Mouse (Mus musculus) limb, embryonic 14.5 days (tissue): ENCODE data around the gene Nr4a3. TPM values are rescaled to one million over a fixed set of nuclear protein-coding genes. Genes with fewer than 3 reads are reported as not detected.

Source experiments
- ATAC-seq: fragments of 200-750 bp; cut with Nextera tagmentation; 2 replicates; pipeline ENCODE4 v1.8.0; 2017; ENCODE audit warnings: low read depth, moderate number of reproducible peaks, moderate TSS enrichment; ENCODE audit not compliant: low FRiP score
- DNase-seq: peaks from one replicate; pipeline ENCODE4 v3.0.0-alpha.2; 2015; ENCODE audit warnings: low spot score
- H3K27ac ChIP-seq: fragments of 300-500 bp; sonication (generic); replicated peaks from 2 replicates; pipeline ENCODE4 v1.5.1; 2014; ENCODE audit warnings: low read depth, mild to moderate bottlenecking, low read length, moderate library complexity, mixed read lengths
- H3K27me3 ChIP-seq: fragments of 300-500 bp; sonication (generic); 2 replicates; pipeline ENCODE4 v1.6.1; 2014; ENCODE audit warnings: low read length, mixed read lengths; ENCODE audit not compliant: control insufficient read depth, insufficient read depth
- H3K36me3 ChIP-seq: fragments of 300-500 bp; sonication (generic); 2 replicates; pipeline ENCODE4 v1.6.1; 2014; ENCODE audit warnings: mild to moderate bottlenecking, low read length, moderate library complexity, mixed read lengths; ENCODE audit not compliant: control insufficient read depth, insufficient read depth
- H3K4me1 ChIP-seq: fragments of 300-500 bp; sonication (generic); 2 replicates; pipeline ENCODE4 v1.6.1; 2014; ENCODE audit warnings: antibody characterized with exemption, low read length, mixed read lengths; ENCODE audit not compliant: control insufficient read depth, insufficient read depth
- H3K4me2 ChIP-seq: fragments of 300-500 bp; sonication (generic); replicated peaks from 2 replicates; pipeline ENCODE4 v1.6.1; 2014; ENCODE audit warnings: low read depth, mild to moderate bottlenecking, low read length, moderate library complexity; ENCODE audit not compliant: severe bottlenecking
- H3K4me3 ChIP-seq: fragments of 300-500 bp; sonication (generic); replicated peaks from 2 replicates; pipeline ENCODE4 v1.5.1; 2014; ENCODE audit warnings: low read length
- H3K9ac ChIP-seq: fragments of 300-500 bp; sonication (generic); 2 replicates; pipeline ENCODE4 v1.6.1; 2014; ENCODE audit warnings: mild to moderate bottlenecking, low read depth, low read length, moderate library complexity; ENCODE audit not compliant: severe bottlenecking
- H3K9me3 ChIP-seq: fragments of 300-500 bp; sonication (generic); 2 replicates; pipeline ENCODE4 v1.6.1; 2016; ENCODE audit warnings: low read length; ENCODE audit not compliant: control insufficient read depth
- POLR2A ChIP-seq: fragments of 200-500 bp; IDR thresholded peaks from 2 replicates; pipeline ENCODE4 v1.8.0; 2012; ENCODE audit warnings: inconsistent platforms, mild to moderate bottlenecking, moderate library complexity, borderline replicate concordance; ENCODE audit not compliant: insufficient read depth, insufficient read length; ENCODE audit errors: extremely low read depth
- WGBS: fragments of 180-500 bp; shearing (Covaris S2); extraction: QIAGEN DNeasy Blood & Tissue Kit; methylation state at CpG from one replicate; pipeline ENCODE4 v1.1.7; 2014; 5-methylcytosine and 5-hydroxymethylcytosine counted together
- polyA plus RNA-seq, 2 experiments: library from polyadenylated mRNA; depleted of rRNA in 1 of 2; stranded (reverse) in 1 of 2; unstranded in 1 of 2; fragments of >200 nt; fragmentation: Nextera tagmentation in 1 of 2; extraction: Ambion mirVana in 1 of 2; gene quantifications; 2 replicates each; pipeline versions ENCODE4 v1.2.1 to v1.2.3; 2012 to 2014

The Nr4a3 gene
- polyA plus RNA-seq, 2 experiments = 0.44 to 0.79 TPM

DNA sequence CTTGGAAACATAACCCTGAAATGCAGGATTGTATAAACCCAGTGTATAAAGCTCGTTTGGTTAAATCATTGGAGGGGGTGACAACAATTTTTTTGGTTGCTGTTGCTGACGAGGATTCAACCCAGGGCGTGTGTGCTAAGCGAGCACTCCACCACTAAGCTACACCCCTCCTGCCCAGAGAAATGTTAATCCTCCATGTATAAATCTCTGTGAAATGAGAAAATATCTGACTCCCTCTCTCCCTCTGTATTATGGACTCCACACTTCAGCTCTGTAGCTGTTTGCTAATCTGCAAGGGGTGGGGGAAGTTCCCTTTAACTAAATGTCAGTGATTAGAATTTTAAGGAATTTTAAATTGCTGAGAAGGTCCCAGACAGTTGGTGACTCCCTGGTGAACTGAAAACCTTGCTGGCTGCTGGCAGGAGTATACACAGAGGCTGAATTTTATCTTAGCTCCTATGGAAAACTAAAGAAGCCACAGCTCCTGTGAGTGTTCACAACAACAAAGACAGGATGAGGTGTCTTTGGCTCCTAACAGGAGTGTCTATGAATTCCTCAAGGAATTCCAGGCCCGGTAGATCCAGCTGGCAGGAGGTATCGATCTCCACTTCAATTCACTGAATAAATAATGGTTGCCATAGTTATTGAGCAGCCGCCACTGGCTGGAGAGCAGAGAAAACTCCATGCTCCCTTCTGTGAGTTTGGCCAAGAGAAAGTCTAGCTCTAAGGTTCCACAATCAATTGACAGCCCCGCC is 34.5 kb downstream of the Nr4a3 start:
- no peaks in the 10 kb centered on the region for H3K27me3 ChIP-seq
- no peaks in the 10 kb centered on the region for H3K36me3 ChIP-seq
- H3K4me2 ChIP-seq = no peak overlapping the region
- ATAC-seq (no peak), DNase-seq (no peak)
- no peak overlapping the region for H3K27ac ChIP-seq
- H3K9me3 ChIP-seq = no peaks in the 10 kb centered on the region
- WGBS = 57% methylated on average over 8 of the region's 8 CpGs
- no peak for TF ChIP-seq POLR2A
- peaks cover 4% of the 10 kb centered on the region; the same call in 1 of the 2 replicates for H3K4me1 ChIP-seq
- H3K4me3 ChIP-seq = no peak overlapping the region
- no peak overlapping the region for H3K9ac ChIP-seq

GRCm38 (mm10) chr4:48083452-48083851 is 38.5 kb downstream of the Nr4a3 start:
- H3K9me3 ChIP-seq = no peaks in the 10 kb centered on the region
- no peak overlapping the region for H3K4me2 ChIP-seq
- ATAC-seq = no peak
- TF ChIP-seq POLR2A = no peak
- no peak overlapping the region for H3K4me3 ChIP-seq
- 73% methylated on average over 4 of the region's 4 CpGs for WGBS
- no peaks in the 10 kb centered on the region for H3K27me3 ChIP-seq
- H3K36me3 ChIP-seq = no peaks in the 10 kb centered on the region
- H3K27ac ChIP-seq = no peak overlapping the region
- DNase-seq = no peak
- no peak overlapping the region for H3K9ac ChIP-seq
- H3K4me1 ChIP-seq = no peaks in the 10 kb centered on the region

DNA sequence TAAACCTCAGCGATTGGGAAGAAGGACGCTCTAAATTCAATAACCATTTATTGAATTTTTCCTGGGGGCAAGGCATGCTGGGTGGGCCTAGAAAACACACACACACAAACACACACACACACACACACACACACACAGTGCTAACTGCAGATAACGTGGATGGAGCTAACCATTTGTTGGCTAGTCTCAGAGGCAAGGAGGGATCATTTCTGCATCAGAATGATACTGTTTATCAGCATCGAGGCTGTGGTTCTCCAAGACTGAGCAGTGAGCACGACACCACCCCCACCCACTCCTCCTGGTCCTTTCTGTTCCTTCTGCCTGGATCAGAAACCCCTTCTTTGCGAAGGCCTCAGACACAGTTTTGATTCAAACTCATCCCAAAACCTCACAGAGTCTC is 41.7 kb downstream of the Nr4a3 start:
- Histone ChIP-seq H3K27ac (no peak overlapping the region), H3K9ac (no peak overlapping the region), H3K36me3 (no peaks in the 10 kb centered on the region), H3K27me3 (no peaks in the 10 kb centered on the region), H3K4me1 (no peaks in the 10 kb centered on the region), H3K4me3 (no peak overlapping the region), H3K9me3 (no peaks in the 10 kb centered on the region), H3K4me2 (no peak overlapping the region)
- 68% methylated on average over 6 of the region's 6 CpGs for WGBS
- no peak for ATAC-seq
- no peak for TF ChIP-seq POLR2A
- no peak for DNase-seq

DNA sequence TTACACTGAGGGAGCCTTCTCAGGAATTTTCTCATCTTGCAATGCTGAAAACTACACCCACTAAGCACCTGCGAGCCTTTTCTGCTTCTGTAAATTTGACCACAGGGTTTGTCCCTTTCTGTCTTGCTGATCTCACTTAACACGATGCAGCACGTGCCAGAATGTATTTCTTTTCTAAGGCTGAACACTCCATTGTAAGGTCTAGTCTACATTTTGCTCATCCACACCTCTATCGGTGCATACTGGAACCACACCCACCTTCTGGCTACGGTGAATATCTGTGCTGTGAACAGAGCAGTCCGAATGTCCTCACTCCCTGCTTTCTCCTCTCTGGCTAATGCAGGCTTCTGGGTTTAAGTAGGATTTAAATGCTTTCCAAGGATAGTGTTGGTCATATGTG is 42.5 kb downstream of the Nr4a3 start:
- H3K27me3 ChIP-seq = no peaks in the 10 kb centered on the region
- 81% methylated on average over 6 of the region's 6 CpGs for WGBS

GRCm38 (mm10) chr4:48093221-48093620 is 48.3 kb downstream of the Nr4a3 start:
- Histone ChIP-seq H3K4me1 (no peaks in the 10 kb centered on the region), H3K4me2 (no peak overlapping the region), H3K36me3 (no peaks in the 10 kb centered on the region), H3K9me3 (no peaks in the 10 kb centered on the region), H3K27me3 (no peaks in the 10 kb centered on the region), H3K9ac (no peak overlapping the region), H3K4me3 (no peak overlapping the region), H3K27ac (no peak overlapping the region)
- no peak for TF ChIP-seq POLR2A
- WGBS = 89% methylated on average over 3 of the region's 3 CpGs
- DNase-seq = no peak
- no peak for ATAC-seq

More for the DNA sequence above, 42.5 kb downstream of the Nr4a3 start:
- no peak overlapping the region for H3K4me3 ChIP-seq
- no peaks in the 10 kb centered on the region for H3K4me1 ChIP-seq
- H3K9ac ChIP-seq = no peak overlapping the region
- no peak overlapping the region for H3K4me2 ChIP-seq
- no peaks in the 10 kb centered on the region for H3K9me3 ChIP-seq
- H3K27ac ChIP-seq = no peak overlapping the region
- ATAC-seq (no peak), DNase-seq (no peak)
- TF ChIP-seq POLR2A = no peak
- H3K36me3 ChIP-seq = no peaks in the 10 kb centered on the region
